Mouse (Mus musculus) heart, adult 2 months (tissue): Measurements from ENCODE around the gene Zg16.

Source experiments
- CTCF ChIP-seq: fragments of 200-600 bp; IDR thresholded peaks from 2 replicates; pipeline ENCODE4 v1.8.1; 2022; ENCODE audit warnings: antibody characterized with exemption, mild to moderate bottlenecking, moderate library complexity
- EP300 ChIP-seq: fragments of 200-500 bp; IDR thresholded peaks from 2 replicates; pipeline ENCODE4 v1.6.1; 2011; ENCODE audit warnings: low read depth, low read length, control low read depth; ENCODE audit not compliant: insufficient read depth
- POLR2A ChIP-seq: fragments of 200-500 bp; IDR thresholded peaks from 2 replicates; pipeline ENCODE4 v1.6.1; 2011; ENCODE audit warnings: mild to moderate bottlenecking, low read depth, low read length, control low read depth; ENCODE audit not compliant: insufficient read depth

- peak; percentile 90 for TF ChIP-seq CTCF
- TF ChIP-seq POLR2A, result no peak
- TF ChIP-seq EP300, result peak; percentile 73; the same call in 1 of the 2 replicates
Observed at GRCm38 (mm10) chr7:127110239-127111007, 23.3 kb upstream of the Zg16 start.
